Mouse (Mus musculus): ENCODE data around the gene Rab6b. TPM values are rescaled to one million over a fixed set of nuclear protein-coding genes. Genes with fewer than 3 reads are reported as not detected.

Gene Rab6b
- polyA plus RNA-seq, 1 experiment, result 328 TPM

DNA sequence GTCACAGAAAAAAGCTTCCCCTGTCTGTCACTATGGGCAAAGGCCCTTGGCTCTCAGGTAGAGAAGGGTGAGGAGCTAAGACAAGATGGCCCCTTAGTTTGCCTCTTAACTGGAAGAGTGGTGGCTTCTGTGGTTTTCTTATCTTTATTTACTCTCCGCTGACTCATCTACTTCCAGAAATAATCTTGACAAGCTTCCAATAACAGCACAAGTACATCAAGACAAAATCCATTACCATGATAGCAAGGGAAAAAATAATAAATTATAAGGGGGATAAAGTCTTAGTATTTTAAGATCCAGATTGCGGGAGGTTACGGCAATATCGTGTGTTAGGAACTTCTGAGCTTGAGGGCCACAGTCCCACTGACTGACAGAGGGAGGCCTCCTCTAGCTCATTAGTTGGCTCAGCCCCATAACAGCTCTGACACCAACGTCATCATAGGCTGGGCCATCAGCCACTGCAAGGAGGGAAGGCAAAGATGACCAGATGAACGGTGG is 33.3 kb upstream of the Rab6b start:
- no peak for TF ChIP-seq CTCF (IDR thresholded peaks at IDR 0.05; ENCODE audit: extremely low read depth, insufficient read depth, low read length)
- no peak for TF ChIP-seq POLR2A (IDR thresholded peaks at IDR 0.05; ENCODE audit: extremely low read depth, insufficient read depth, low read length)
- H3K27ac ChIP-seq (ENCODE audit: insufficient read depth, low read length), result no peak overlapping the region
- no peak overlapping the region for H3K4me3 ChIP-seq (ENCODE audit: insufficient read depth, low read length)
- H3K4me1 ChIP-seq (ENCODE audit: control insufficient read depth, insufficient read depth, low read length), result no peaks in the 10 kb centered on the region; the same call in 1 of the 2 replicates

DNA sequence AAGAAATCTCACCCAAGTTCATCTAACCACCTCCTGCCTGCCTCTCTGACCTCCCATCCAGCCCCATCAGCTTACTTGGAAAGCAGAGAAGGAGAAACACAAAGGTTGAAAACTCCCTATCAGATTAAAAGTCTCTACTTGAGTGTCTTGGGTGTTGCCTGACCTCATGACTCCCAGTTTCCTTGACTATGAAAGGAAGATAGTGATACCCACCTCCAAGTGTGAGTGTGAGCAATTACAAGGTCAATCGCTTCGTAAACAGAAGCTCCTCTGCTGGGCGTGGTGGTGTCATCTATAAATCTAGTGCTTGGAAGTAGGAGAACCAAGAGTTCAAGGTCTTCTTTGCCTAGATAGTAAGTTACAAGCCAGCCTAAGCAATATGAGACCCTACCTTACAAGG is 31.4 kb upstream of the Rab6b start:
- Histone ChIP-seq H3K4me1 (ENCODE audit: control insufficient read depth, insufficient read depth, low read length) (no peaks in the 10 kb centered on the region; the same call in 1 of the 2 replicates), H3K27ac (ENCODE audit: insufficient read depth, low read length) (no peak overlapping the region), H3K4me3 (ENCODE audit: insufficient read depth, low read length) (no peak overlapping the region)
- TF ChIP-seq CTCF (IDR thresholded peaks at IDR 0.05; ENCODE audit: extremely low read depth, insufficient read depth, low read length) (no peak), POLR2A (IDR thresholded peaks at IDR 0.05; ENCODE audit: extremely low read depth, insufficient read depth, low read length) (no peak)

DNA sequence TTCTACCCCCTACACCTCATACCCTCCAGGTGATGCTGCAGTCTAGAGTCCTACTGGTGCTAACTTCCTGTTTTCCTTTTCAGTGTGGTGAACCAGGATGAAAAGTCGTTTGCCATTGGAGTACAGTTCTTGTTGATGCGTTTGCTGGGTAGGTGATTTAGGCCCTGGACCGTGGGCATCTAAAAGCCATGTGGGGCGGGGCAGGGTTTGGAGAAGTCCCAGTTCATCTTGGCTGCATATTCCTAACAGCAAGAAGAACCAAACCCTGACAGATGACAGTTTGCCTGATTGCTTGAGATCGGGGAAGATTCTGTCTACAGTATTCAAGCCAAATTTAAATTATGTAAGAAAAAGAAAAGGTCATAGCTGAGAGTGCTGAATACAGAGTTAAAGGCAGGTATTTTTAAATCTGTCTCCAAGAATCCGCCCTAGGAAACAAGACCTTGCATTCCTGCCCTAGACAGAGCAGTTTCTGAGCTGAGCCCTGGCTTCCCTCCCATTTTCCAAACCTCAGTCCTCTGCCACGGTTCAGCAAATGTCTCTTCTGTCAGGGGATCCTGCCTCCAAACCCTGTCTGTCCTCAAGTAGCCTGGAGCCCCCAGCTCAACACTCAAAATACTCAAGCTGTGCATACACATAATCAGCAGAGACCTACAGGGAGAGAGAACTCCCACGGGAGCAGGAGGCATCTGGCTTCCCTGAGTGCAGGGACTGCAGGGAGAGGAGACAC is 29.2 kb upstream of the Rab6b start:
- Histone ChIP-seq H3K4me3 (ENCODE audit: insufficient read depth, low read length) (no peak overlapping the region), H3K27ac (ENCODE audit: insufficient read depth, low read length) (no peak overlapping the region), H3K4me1 (ENCODE audit: control insufficient read depth, insufficient read depth, low read length) (no peaks in the 10 kb centered on the region; the same call in 1 of the 2 replicates)
- TF ChIP-seq CTCF (IDR thresholded peaks at IDR 0.05; ENCODE audit: extremely low read depth, insufficient read depth, low read length) (no peak), POLR2A (IDR thresholded peaks at IDR 0.05; ENCODE audit: extremely low read depth, insufficient read depth, low read length) (no peak)

DNA sequence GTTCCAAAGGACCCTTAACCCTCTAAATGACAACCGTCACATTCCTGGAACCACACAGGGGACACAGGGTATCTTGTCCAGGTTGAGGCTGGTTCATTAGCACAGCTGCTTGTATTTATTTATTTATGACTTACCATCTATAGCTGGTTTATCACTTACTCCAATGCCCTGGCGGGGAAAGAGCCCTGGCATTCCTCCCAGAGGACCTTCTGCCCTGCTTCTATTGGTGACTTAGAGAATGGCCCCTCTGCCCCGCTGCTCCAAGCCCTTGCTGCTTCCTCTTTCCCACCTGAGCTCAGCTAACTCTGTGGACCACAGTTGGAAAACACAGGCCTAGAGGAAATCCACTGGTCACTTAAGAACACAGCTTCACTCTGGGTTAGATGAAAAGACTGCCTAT is 28.2 kb upstream of the Rab6b start:
- Histone ChIP-seq H3K4me3 (ENCODE audit: insufficient read depth, low read length) (no peak overlapping the region), H3K4me1 (ENCODE audit: control insufficient read depth, insufficient read depth, low read length) (no peaks in the 10 kb centered on the region; the same call in 1 of the 2 replicates), H3K27ac (ENCODE audit: insufficient read depth, low read length) (no peak overlapping the region)
- TF ChIP-seq CTCF (IDR thresholded peaks at IDR 0.05; ENCODE audit: extremely low read depth, insufficient read depth, low read length) (no peak), POLR2A (IDR thresholded peaks at IDR 0.05; ENCODE audit: extremely low read depth, insufficient read depth, low read length) (no peak)

DNA sequence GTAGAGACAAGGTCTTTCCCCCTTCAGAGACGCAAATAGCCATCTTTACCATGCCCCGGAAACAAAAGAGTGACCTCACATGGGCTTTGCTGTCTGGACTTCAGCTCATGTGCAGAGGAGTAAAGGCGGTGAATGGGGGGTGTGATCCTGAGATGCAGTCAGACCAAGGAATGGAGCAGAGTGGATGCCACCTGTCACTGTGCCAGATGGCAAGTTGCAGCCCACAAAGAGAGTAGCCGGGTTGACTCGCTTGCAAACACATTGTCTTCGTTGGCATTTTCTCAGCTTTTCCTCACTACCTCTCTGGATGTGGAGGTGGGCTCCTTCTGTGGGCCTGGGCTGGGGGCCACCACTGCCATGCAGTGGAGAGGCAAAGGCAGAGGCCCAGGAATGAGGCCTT is 24.9 kb upstream of the Rab6b start:
- no peaks in the 10 kb centered on the region; the same call in 1 of the 2 replicates for H3K4me1 ChIP-seq (ENCODE audit: control insufficient read depth, insufficient read depth, low read length)
- H3K4me3 ChIP-seq (ENCODE audit: insufficient read depth, low read length), result no peak overlapping the region
- H3K27ac ChIP-seq (ENCODE audit: insufficient read depth, low read length), result no peak overlapping the region
- TF ChIP-seq CTCF (IDR thresholded peaks at IDR 0.05; ENCODE audit: extremely low read depth, insufficient read depth, low read length), result no peak
- no peak for TF ChIP-seq POLR2A (IDR thresholded peaks at IDR 0.05; ENCODE audit: extremely low read depth, insufficient read depth, low read length)

DNA sequence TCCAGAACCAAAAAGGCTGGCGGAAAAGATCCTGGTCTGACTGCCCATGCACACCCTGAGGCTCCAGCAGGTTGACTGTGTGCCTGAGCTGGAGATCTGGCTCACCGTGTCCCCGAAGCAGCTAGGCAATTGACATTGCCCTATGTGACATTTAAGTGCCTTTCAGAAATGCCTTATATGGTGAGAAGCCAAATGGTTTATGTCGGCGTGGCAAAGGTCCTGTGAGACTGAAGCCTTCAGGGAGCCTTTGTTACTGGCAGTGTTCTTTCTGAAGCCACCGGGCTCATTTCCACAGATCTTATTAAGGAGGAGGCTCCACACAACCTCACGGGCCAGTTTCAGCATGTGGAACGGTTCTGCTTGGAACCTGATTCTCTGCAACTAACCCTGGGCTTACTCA is 24.3 kb upstream of the Rab6b start:
- Histone ChIP-seq H3K27ac (ENCODE audit: insufficient read depth, low read length) (no peak overlapping the region), H3K4me3 (ENCODE audit: insufficient read depth, low read length) (no peak overlapping the region), H3K4me1 (ENCODE audit: control insufficient read depth, insufficient read depth, low read length) (no peaks in the 10 kb centered on the region; the same call in 1 of the 2 replicates)
- TF ChIP-seq CTCF (IDR thresholded peaks at IDR 0.05; ENCODE audit: extremely low read depth, insufficient read depth, low read length) (no peak), POLR2A (IDR thresholded peaks at IDR 0.05; ENCODE audit: extremely low read depth, insufficient read depth, low read length) (no peak)

DNA sequence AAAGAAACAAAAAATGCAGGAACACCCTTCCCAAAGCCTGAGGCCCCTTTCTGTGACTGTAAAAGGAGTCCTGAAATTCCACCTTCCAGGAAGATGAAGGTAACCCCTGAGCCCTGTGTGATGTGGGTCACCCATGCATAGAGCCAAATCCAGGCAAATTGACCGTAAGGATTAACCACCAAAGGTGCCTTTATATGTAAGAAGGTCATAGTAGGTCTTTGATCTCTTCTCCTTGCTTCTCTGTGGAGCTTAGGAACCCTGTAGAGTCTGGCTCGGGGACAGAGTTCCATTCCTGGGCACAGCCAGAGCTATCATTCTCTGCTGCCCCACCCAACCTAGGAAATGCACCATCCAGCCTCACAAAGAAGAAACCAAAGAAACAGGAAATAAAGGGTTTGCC is 22.9 kb upstream of the Rab6b start:
- TF ChIP-seq POLR2A (IDR thresholded peaks at IDR 0.05; ENCODE audit: extremely low read depth, insufficient read depth, low read length), result no peak
- no peak for TF ChIP-seq CTCF (IDR thresholded peaks at IDR 0.05; ENCODE audit: extremely low read depth, insufficient read depth, low read length)
- Histone ChIP-seq H3K4me3 (ENCODE audit: insufficient read depth, low read length) (no peak overlapping the region), H3K4me1 (ENCODE audit: control insufficient read depth, insufficient read depth, low read length) (peaks cover 2% of the 10 kb centered on the region; the same call in 1 of the 2 replicates), H3K27ac (ENCODE audit: insufficient read depth, low read length) (no peak overlapping the region)

DNA sequence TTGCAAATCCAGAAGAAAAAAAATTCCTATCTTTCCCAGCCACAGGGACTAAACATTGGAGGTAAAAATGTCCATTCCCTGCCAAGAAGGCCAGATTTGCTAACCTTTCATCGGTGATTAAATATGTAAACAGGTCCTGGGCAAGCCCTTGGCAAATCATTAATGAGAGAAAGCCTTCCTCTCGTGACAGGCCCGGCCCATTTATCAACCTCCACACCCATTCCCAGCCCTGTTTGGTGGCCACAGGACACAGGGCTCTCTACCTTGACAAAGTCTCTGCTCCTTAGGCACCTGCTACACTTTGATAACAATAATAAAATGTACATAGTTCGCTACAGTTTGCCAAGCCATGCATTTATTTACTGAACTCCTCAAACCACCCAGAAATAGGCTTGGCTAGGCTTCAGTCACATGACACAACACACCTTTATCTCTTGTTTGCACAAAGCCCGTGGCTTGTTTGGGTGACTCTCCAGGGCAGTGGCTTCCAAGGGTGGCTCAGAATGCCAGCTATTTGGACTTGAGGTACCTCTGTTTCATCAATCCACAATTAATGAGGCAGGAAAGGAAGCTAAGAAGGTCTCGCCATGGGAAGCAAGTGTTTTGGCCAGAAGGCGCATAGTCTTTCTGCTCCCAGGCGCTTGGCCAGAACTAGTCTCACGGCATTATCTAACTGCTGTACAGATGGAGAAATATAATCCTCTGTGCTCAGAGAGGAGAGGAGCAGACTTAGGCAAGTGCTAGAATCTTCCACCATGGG is 21.3 kb upstream of the Rab6b start:
- H3K27ac ChIP-seq (ENCODE audit: insufficient read depth, low read length), result no peak overlapping the region
- TF ChIP-seq CTCF (IDR thresholded peaks at IDR 0.05; ENCODE audit: extremely low read depth, insufficient read depth, low read length) (no peak), POLR2A (IDR thresholded peaks at IDR 0.05; ENCODE audit: extremely low read depth, insufficient read depth, low read length) (no peak)

DNA sequence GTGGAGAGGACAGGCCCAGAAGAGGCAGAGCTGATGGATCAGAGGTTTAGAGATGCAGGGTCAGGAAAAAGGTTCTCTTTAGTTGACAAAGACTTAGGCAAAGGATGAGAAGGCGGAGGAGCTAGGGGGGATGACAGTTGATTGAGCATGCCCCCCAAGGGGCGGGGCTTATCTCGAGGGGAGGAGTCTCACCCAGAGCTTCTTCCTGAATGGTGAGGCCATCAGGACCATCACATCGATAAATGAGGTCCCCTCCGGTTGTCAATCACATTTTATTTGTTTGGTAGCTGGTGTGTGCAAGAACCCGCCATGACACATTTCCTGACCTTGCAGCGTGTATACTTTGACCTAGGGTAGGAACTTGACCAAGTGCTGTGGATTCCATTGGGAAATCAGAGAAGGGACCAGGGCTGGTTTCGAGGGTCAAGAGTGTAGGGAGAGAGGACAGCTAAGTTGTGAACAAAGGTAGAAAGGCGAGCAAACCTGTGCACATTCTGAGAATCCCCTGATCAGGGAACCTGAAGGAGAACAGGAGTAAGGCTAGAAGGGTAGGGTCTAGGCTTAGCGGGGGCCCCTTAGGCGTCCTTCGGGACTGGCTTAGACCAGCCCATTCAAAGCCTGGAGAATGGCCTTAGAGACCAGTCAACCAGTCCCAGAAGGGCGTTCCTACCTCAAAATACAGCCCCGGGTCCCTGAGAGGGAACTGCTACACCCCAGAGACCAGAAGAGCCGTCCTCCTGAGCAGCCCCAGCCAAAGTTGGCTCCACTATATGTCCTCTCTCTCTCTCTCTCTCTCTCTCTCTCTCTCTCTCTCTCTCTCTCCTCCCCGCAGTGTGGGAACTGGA is 20.3 kb upstream of the Rab6b start:
- H3K27ac ChIP-seq (ENCODE audit: insufficient read depth, low read length), result no peak overlapping the region
- no peak overlapping the region for H3K4me3 ChIP-seq (ENCODE audit: insufficient read depth, low read length)
- H3K4me1 ChIP-seq (ENCODE audit: control insufficient read depth, insufficient read depth, low read length), result peaks cover 2% of the 10 kb centered on the region; the same call in 1 of the 2 replicates
- TF ChIP-seq POLR2A (IDR thresholded peaks at IDR 0.05; ENCODE audit: extremely low read depth, insufficient read depth, low read length) (no peak), CTCF (IDR thresholded peaks at IDR 0.05; ENCODE audit: extremely low read depth, insufficient read depth, low read length) (no peak)

More for the DNA sequence above, 21.3 kb upstream of the Rab6b start:
- no peak overlapping the region for H3K4me3 ChIP-seq (ENCODE audit: insufficient read depth, low read length)
- H3K4me1 ChIP-seq (ENCODE audit: control insufficient read depth, insufficient read depth, low read length), result peaks cover 2% of the 10 kb centered on the region; the same call in 1 of the 2 replicates

Measured in cortical plate, adult 2 months (tissue).